Mouse (Mus musculus) lung, adult 2 months (tissue): Measurements from ENCODE around the gene 1700001C19Rik. TPM values are rescaled to one million over a fixed set of nuclear protein-coding genes. Genes with fewer than 3 reads are reported as not detected.

Experiments used
- DNase-seq: peaks from one replicate; pipeline ENCODE4 v3.0.0; 2022
- H3K4me1 ChIP-seq: fragments of 200-500 bp; 2 replicates; pipeline ENCODE4 v1.6.1; 2011; ENCODE audit warnings: low read length; ENCODE audit not compliant: control insufficient read depth, insufficient read depth
- H3K4me3 ChIP-seq: fragments of 200-500 bp; replicated peaks from 2 replicates; pipeline ENCODE3; 2011; ENCODE audit warnings: low read depth, mild to moderate bottlenecking, control low read depth, low read length; ENCODE audit errors: extremely low read depth
- CTCF ChIP-seq: fragments of 200-500 bp; IDR thresholded peaks from 2 replicates; pipeline ENCODE4 v1.5.1; 2011; ENCODE audit warnings: mild to moderate bottlenecking, low read length, control low read depth; ENCODE audit not compliant: insufficient read depth
- POLR2A ChIP-seq: fragments of 200-500 bp; IDR thresholded peaks from 2 replicates; pipeline ENCODE4 v1.6.1; 2011; ENCODE audit warnings: low read depth, mild to moderate bottlenecking, control low read depth, low read length, borderline replicate concordance; ENCODE audit errors: extremely low read depth
- WGBS: fragments of 180-500 bp; shearing (Covaris S2); methylation state at CpG from one replicate; pipeline ENCODE4 v1.1.7; 2018; 5-methylcytosine and 5-hydroxymethylcytosine counted together
- polyA plus RNA-seq: library from polyadenylated mRNA; depleted of rRNA; stranded (reverse); fragments of >200 nt; gene quantifications from 2 replicates; pipeline ENCODE4 v1.2.3, GENCODE M21; 2012

The 1700001C19Rik gene
- polyA plus RNA-seq, 1 experiment: 0.14 TPM

GRCm38 (mm10) chr17:47472435-47473350 is 35.5 kb upstream of the 1700001C19Rik start:
- no peaks in the 10 kb centered on the region for H3K4me1 ChIP-seq
- WGBS: 32% methylated on average over 15 of the region's 15 CpGs
- TF ChIP-seq POLR2A (no peak), CTCF (no peak)
- H3K4me3 ChIP-seq: no peak overlapping the region
- DNase-seq: no peak

- no peak for DNase-seq
- Histone ChIP-seq H3K4me3 (no peak overlapping the region), H3K4me1 (no peaks in the 10 kb centered on the region)
- no peak for TF ChIP-seq CTCF
- no peak for TF ChIP-seq POLR2A
- WGBS: 72% methylated on average over 5 of the region's 5 CpGs
These were observed 33.5 kb upstream of the 1700001C19Rik start for GRCm38 (mm10) chr17:47470686-47471085.

GRCm38 (mm10) chr17:47470121-47470520 is 32.9 kb upstream of the 1700001C19Rik start:
- DNase-seq: no peak
- 60% methylated on average over 4 of the region's 4 CpGs for WGBS
- Histone ChIP-seq H3K4me1 (no peaks in the 10 kb centered on the region), H3K4me3 (no peak overlapping the region)
- TF ChIP-seq POLR2A (no peak), CTCF (no peak)

GRCm38 (mm10) chr17:47469642-47470041 is 32.5 kb upstream of the 1700001C19Rik start:
- DNase-seq: no peak
- no peak overlapping the region for H3K4me3 ChIP-seq
- H3K4me1 ChIP-seq: no peaks in the 10 kb centered on the region
- WGBS: 86% methylated on average over 4 of the region's 4 CpGs
- TF ChIP-seq CTCF: no peak
- TF ChIP-seq POLR2A: no peak

GRCm38 (mm10) chr17:47468466-47468865 is 31.3 kb upstream of the 1700001C19Rik start:
- 33% methylated on average over 34 of the region's 34 CpGs for WGBS
- no peak for DNase-seq
- no peak overlapping the region for H3K4me3 ChIP-seq
- TF ChIP-seq POLR2A: no peak
- no peak for TF ChIP-seq CTCF
- H3K4me1 ChIP-seq: no peaks in the 10 kb centered on the region

GRCm38 (mm10) chr17:47468063-47468462 is 30.9 kb upstream of the 1700001C19Rik start:
- Histone ChIP-seq H3K4me1 (no peaks in the 10 kb centered on the region; the same call in 1 of the 2 replicates), H3K4me3 (no peak overlapping the region)
- TF ChIP-seq CTCF: no peak
- TF ChIP-seq POLR2A: no peak
- no peak for DNase-seq
- 30% methylated on average over 14 of the region's 14 CpGs for WGBS

- H3K4me1 ChIP-seq: peaks cover 3% of the 10 kb centered on the region
- no peak overlapping the region for H3K4me3 ChIP-seq
- 85% methylated on average over 11 of the region's 11 CpGs for WGBS
- no peak for TF ChIP-seq CTCF
- no peak for TF ChIP-seq POLR2A
- DNase-seq: no peak
These were observed 30.5 kb upstream of the 1700001C19Rik start for GRCm38 (mm10) chr17:47467659-47468058.

- no peak overlapping the region for H3K4me3 ChIP-seq
- DNase-seq: no peak
- WGBS: 49% methylated on average over 9 of the region's 9 CpGs
- H3K4me1 ChIP-seq: peaks cover 3% of the 10 kb centered on the region
- TF ChIP-seq CTCF (no peak), POLR2A (no peak)
These were observed 29.1 kb upstream of the 1700001C19Rik start for GRCm38 (mm10) chr17:47466284-47466683.

GRCm38 (mm10) chr17:47465016-47465415 is 27.8 kb upstream of the 1700001C19Rik start:
- peaks cover 3% of the 10 kb centered on the region for H3K4me1 ChIP-seq
- TF ChIP-seq POLR2A (no peak), CTCF (no peak)
- 80% methylated on average over 11 of the region's 11 CpGs for WGBS
- no peak for DNase-seq
- H3K4me3 ChIP-seq: no peak overlapping the region

GRCm38 (mm10) chr17:47464248-47464965 is 27.2 kb upstream of the 1700001C19Rik start:
- TF ChIP-seq POLR2A (no peak), CTCF (no peak)
- Histone ChIP-seq H3K4me1 (peaks cover 4% of the 10 kb centered on the region), H3K4me3 (no peak overlapping the region)
- no peak for DNase-seq
- 63% methylated on average over 12 of the region's 12 CpGs for WGBS
